Mouse (Mus musculus) induced T-regulatory cell, adult 2 months (primary cell): ENCODE measurements around the gene Fam76b.
A peak's percentile ranks its signal among the peaks of the same experiment; 100 is the strongest.
"Not testable (repeated sequence)": the region's sequence is repeated elsewhere in the genome, so short reads cannot be mapped to it uniquely, and the experiment has no call there.

Source experiments
- DNase-seq: peaks from one replicate; pipeline ENCODE4 v3.0.0-alpha.2; 2012; ENCODE audit warnings: low read depth

Fam76b gene

DNA sequence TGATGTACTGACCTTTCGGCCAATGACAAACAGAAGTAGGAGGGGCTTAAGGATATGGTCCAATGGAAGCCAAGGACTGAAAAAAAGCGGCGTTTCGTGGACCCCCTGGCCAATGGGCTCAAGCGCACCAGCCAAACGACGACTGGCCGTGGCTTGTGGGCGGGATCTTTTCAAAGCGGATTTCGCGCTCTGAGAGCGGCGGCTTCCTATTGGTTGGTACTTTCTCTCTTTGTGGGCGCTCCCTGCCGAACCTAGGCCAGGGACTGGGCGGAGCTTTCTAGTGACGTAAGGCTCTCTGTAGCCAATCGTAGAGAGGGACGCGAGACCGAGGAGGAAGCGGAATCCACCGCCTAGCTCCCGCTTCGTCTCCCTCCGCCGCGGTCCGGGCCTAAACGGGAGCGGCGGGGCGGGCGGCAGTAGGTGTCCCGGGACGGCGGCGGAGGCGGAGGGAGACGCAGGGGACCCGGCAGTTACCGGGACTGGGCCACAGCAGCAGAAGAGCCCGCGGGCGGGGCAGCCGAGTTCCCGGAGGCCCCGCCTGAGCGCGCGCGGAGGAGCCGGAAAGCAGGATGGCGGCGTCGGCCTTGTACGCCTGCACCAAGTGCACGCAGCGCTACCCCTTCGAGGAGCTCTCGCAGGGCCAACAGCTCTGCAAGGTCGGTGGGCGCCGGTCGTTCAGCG is at the start of gene Fam76b:
Fam76b (plus strand) TSS at position 311 of the 681 bp plus-strand sequence.
- DNase-seq: peak; percentile 100

DNA sequence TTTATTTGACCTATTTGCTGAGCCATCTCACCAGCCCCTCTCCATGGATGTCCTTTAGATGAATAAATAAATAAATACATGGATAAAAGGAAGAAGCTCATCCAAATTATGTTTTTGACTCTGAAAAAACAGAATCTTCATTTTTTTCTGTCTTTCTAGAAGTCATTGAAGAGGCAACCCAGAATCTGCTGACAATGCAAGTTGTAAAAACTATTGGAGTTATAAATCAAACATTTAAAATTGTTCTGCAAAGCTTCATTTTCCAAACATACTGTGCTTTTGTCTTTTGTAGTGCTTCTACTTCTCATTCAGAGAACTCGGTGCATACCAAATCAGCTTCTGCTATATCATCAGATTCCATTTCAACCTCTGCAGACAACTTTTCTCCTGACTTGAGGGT is 45.5 kb upstream of the Fam76b start:
- DNase-seq: no peak

DNA sequence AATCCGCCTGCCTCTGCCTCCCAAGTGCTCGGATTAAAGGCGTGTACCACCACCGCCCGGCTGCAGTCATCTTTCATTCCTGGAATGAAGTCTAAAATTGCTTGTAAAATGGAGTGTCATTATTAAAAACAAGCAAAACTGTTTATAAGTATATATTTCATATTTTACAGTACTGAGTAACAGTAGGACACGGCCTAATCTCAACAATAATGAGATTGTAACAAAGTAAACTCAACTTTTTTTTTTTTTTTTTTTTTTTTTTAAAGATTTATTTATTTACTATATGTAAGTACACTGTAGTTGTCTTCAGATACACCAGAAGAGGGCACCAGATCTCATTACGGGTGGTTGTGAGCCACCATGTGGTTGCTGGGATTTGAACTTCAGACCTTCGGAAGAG is 36.7 kb upstream of the Fam76b start:
- DNase-seq: not testable (repeated sequence)

DNA sequence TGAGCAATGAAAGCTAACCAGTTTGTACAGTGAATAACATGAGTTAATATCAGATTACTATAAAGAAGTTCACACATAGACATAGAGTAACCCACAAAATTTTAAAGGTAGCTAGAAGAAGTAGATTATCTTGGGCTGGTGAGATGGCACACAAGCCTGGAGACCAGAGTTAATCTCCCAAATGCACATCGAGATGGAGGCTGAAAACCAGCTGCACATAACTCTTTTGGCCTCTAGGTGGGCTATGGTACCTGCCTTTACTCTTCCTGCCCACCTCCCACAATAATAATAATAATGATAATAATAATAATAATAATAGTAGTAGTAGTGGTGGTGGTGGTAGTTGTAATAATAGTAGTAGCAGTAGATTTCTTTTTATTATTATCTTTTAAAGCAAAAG is 33.2 kb upstream of the Fam76b start:
- DNase-seq: no peak

DNA sequence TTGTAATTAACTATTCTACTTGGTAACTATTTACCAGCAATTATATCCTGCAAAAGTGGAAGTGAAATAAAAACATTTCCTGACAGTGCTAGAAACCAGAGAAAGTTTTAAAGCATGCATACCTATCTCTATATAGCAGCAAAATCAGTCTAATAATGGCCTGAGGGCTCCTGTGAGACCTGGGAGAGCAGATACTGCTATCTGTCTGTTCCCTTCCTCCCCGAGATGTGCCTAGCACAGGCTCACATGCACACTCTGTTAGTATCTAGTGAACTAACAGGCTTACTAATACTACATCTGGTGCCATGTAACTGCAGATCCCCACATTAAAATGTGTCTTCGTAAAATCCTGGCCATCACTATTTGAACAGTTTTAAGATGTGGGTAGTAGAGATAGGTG is 32.8 kb upstream of the Fam76b start:
- no peak for DNase-seq

DNA sequence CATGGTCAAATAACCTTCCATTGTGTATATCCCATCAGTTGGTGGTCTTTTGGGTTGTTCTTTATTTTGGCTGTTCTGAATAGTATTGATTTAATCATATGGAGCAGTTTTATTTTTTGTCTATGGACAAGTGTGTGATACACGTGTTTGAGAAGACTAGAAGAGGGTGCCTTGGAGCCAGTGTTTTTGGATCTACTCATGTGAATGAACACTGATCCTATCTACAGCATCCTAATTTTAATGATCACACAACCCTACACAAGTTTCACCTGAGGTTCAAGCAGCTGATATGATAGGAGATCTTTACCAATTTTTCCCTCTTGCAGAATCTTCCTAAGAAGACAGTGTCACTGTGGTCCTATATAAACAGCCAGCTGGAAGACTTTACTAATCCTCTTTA is 23.0 kb upstream of the Fam76b start:
- no peak for DNase-seq

DNA sequence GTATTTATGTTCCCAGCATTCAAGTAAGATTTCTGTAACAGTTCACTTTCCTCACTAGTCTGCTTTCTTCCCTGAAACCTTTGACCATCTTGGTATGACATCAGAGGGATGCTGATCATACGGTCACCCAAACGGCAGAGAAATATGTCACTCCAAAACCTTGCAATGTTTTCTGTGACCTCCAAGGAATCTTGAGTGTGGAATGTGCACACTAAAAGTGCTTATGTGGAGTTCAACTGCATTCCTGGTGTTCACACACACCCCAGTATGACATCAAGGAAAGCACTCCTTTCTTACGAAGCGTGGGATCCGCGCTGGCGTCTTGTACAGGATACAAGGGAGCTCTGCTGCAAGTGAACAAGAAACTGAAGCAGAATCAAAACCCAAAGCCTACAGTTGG is 20.7 kb upstream of the Fam76b start:
- DNase-seq: no peak

DNA sequence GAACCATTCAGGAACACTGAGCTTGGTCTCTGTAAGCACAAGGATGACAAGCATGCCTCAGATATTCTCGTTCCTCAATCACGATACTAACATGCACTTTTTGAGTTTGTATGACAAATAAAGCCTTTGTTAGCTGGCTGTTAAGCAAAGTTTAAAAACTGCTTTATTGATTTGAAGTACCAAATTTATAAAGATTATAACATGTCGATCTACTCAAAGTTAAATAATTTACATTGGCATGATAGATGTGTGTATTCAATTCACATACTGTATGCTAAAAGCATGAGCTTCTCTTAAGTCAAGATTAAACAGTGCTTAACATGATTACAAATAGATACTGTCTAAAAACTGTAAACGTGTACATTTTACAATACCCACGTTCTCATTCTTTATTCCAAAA is 19.9 kb upstream of the Fam76b start:
- DNase-seq: no peak

DNA sequence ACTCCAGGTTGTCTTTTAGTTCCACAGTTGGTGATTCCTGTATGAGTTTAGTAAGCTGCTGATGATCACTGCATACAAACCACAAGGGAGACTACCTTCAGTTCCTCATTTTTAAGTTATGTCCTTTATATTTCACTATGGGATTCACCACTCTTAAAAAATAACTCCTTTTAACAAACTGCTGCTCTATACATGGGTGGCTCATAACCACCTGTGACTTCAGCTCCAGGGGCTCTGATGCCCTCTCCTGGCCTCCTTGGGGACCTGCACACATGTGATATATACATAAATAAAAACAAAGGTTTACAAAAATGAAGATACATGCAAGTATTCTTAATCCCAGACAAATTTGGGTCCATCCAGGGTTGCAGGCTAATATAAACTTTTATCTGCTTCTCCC is 17.6 kb upstream of the Fam76b start:
- DNase-seq: peak; percentile 42

DNA sequence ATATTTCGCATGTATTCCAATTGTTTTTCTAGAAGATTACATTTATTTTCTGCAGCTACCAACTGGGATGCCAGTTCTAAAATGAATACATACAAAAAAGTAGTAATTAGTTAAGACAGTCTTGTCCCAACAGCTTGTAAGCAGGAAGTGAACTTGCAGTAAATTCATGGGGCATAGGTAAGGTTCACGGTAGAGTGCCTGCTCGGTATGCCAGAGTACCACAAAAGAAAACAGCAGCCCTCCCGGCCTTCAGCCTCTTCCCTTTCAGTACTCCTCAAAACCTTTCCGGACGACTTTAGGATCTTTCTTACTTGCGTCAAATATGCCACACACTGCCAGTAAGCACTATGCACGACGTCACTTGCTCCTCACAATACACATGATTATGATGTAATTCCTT is 9.1 kb upstream of the Fam76b start:
- no peak for DNase-seq

DNA sequence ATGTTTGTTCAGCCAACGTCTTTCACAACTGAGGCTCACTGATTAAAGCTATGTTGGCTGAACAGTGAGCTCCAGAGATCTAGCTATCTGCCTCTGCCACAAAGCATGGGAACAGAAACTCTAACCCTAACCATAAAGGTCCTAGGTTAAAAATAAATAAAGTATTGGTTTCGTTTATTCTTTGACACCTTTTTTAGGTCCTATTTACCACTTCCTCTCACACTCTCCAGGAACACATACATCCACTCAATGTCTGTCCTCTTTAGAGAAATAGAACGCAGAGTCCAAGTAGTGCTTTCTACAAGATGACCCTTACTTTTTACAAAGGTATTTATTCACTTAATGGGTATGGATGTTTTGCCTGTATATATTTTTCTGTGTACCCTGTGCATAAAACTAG is 6.7 kb upstream of the Fam76b start:
- peak; percentile 41 for DNase-seq

DNA sequence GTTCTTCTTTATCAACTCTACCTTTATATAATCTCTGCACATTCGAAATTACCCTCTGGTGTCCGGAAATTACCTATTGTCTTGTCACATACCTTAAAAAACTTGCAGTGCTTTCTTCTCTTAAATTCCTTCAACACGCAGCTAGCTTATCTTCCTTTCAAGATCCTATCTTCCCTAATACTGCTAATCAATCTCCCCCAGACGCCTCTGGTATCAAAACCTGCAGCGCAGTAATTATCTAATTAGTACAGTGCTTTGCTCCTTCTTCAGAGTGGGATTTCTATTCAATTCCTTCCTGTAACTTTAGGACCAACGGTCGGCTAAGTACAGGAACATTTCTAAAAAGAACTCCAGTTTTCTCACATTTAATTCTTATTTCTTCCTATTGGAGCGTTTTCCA is 1.6 kb upstream of the Fam76b start:
- DNase-seq: peak; percentile 37

DNA sequence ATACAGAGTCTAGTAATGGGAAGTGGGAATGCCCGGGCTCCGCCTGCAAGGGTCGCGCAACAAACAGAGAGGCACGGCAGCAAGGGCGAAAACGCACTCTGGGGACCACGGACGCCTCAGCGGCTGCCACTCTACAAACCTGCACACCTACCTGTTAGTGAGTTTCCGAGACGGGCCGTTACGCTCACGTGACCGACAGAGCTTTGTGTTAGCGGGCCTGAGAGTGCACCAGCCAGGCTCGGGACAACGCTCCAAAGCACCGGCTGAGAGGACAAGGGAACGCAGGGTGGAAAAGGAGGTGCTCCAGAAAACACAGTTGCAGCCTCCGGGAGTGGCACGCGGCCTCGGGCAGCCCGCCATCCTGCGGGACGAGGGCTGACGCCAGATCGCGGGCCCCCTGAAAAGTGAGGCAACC is 1.1 kb upstream of the Fam76b start:
- peak; percentile 81 for DNase-seq

DNA sequence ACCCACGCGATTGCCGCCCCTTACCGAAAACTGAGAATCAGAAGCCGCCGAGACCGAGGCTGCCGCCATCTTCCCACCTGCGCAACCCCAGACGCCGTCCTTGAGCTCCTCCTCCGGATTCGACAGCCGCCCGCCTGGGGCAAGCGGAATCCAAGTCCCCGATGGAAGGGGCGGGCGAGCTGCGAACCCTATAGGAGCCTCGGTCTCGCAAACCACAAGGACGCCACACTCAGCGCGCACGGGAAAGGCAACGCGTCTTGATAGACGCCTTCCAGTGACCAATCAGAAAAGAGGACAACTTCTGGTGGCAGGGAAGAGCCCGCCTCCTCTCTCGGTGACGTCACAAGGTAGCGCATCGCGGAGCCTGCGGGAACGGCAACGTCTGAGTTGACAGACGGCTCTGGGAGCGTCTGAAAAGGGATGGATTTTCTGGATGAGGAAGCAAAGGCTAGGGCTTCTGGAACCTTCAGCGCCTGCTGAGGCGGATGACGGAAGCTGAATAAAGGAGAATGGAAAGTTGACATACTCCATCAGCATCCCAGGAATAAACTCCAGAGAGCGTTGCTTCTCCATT is 597 bp upstream of the Fam76b start, which contains the start of gene Cep57:
Cep57 (minus strand) TSS at position 276 of the 574 bp plus-strand sequence.
- peak; percentile 99 for DNase-seq

DNA sequence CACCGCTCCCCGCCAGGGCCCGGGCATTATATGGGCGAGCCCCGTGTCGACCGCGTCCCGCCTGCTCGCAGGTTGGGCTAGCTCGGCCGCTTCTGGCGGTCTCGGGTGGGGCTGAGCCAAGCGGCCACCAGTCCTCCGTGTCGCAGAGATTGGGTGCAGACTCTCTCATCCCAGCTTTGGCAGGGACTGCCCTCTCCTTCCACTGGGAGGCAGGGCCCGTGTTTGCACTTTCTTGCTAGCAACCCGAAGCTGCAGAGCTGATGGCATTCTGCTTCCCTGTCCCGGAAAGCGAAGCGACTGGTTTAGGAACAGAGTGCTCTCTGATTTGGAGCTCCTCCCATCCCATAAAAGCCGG is 548 bp downstream of the Fam76b start:
- no peak for DNase-seq

DNA sequence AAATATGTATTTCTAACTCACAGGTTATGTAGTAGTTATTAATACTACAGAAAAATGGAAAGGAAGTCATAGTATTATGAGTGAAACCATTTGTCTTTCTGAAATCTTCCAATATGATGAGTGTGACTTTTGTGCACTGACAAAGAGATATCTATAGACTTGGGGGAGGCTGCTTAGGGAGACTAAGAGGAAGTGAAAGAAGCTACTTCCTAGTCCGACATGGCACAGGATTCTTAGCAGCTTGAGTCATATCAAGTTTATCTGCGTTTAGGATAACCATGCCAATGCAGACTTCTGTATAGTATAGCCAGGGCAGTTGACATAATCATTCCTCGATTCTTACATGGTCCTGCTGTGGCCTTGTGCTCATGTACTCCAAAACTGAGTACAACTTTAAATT is 7.7 kb downstream of the Fam76b start:
- DNase-seq: no peak

DNA sequence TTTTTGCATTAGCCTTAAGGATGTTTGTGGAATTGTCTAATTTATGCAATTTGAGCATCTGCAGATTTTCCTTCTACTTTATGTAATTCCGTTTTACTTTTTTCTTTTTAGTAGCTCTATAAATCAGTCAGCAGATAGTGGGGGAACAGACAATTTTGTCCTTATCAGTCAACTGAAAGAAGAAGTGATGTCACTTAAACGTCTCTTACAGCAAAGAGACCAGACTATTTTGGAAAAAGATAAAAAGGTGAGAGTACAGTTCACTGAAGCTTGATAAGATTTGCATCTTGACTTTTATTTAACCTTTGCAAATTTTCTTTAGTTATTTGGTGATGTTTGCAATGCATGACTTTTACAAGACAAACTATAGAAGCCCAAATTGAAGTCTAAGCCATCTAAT is 9.2 kb downstream of the Fam76b start:
- DNase-seq: no peak

DNA sequence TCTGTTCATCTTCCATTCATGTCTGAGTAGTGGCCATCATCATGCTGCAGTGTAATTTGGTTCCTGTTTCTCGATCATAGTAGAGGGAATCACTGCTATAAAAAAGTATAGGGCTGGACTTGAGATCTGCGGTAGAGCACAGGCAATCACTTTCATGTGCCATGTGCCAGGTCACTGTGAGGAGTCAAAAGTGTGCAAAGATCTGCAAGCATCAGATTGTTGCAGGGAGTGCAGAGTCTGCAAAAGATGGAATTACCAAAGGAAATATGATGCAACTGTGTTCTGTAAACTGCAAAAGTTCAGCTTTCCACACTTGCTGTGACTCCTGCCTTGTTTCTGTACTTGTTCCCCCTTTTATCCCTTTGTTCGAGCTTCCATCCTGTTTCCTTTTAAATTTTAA is 20.1 kb downstream of the Fam76b start:
- no peak for DNase-seq

DNA sequence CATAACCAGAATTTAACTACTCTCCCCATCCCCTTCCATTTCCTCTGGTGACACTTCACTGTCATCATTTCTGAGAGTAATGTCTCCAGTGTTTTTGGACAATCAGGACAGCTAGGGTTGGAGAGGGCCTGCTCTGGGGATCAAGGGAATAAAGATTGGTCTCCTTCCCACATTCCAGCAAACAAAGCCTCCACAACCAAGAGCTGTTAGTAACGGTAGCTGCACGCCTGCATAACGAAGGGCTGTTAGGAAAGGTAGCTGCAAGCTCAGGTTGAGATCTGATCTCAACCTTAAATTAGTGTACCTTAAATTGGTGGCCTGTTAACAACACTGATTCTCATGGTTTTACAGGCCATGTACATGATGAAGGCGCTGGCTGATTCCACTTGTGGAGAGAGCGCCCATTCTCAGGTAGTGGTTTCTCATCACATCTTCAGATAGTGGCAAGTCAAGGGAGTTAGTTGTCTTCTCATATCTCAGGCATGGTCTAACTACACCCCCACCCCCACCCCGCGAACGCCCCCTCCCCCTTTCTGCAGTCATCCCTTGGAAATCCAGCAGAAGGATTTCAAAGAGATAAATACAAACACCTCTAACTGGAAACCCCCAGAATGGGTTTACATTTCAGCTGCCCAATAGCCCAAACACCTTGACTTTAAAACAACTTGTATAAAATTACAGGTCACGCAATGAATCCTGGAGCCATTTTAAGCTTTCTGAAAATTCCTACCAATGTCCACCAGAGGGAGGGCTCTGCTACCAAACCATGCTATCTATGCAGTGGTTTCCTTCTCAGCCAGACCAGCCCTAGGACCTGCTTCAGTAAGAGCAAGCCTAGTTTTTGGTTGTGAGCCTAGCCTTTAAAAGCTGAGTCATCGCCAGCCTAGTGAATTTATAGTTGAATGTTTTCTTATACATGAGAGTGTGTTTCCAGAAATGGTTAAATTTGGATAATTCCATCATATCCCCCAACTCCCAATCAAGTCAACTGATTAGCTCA is 21.3 kb downstream of the Fam76b start:
- peak; percentile 66 for DNase-seq

DNA sequence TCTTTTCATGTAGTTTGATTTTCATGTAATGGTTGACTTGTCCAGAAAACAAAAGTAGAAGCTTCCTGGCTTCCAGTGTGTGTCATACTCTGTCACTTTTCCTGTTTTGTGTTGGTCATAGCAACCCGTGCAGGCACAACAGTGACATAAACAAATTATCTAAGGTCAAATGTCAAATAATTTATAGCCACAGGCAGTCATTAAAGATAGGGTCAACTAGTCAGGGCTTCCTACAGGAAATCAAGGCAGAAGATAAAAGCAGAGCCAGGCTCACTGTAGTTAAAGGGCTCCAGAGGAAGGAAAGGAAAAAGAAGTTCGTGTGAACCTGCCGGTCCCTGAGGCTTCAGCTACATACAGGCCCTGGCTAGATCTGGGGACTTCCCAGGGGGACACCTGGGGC is 26.4 kb downstream of the Fam76b start:
- DNase-seq: no peak

DNA sequence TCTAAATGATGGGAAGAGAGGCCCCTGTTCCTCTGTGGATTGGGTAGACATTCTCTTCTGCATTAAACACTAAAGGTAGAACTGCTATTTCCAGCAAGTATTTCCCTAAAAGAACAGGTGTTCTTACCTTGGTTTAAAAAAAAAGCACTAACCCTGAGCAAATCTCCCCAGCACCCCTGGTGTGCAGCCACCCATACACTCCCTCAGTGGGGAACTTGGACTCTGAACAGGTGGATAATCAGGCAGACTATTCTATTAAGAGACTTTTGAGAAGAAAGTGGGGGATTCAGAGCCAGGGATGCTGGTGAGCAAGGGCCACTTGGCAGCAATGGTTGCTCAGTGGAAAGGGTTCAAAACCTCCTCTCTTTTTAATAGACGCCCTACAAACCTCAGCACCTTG is 28.7 kb downstream of the Fam76b start:
- DNase-seq: no peak

DNA sequence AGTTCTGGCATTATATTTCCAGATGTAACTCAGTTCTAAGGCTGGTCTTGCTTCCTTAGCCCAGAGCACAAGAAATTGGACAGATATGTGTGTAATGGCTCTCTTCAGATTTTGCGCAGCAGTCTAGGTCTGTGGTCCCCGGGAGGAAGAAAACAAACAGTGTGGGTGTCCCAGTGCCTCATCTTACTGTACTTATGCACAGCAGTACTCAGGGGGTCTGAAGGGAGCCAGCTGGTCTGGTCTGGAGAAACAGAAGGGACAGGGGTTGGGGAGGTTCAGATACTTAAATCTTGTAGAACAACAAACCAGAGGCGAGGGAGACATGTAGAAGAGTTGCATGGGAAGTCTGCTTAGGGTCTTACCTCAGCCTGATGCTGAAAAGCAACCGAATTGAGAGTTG is 29.3 kb downstream of the Fam76b start:
- DNase-seq: no peak

DNA sequence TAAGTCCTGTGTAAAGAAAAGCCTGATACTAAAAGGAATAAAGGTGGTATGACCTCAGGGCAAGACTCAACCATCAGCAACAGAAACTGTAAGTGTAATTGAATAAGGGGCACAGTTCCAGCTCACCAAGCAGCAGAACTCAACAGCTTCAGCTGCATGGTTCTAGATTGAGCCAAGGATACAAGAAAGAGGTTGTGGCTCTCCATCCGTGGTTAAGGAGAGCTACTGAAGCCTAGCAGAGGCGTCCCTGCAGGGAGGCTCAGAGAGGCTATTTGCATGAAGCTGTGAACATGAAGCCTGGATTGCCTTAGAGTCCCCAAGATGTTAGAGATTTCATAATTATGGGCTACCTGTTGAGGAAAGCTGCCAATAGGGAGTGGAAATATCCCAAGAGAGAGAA is 40.1 kb downstream of the Fam76b start:
- DNase-seq: no peak
